Mouse (Mus musculus): ENCODE data around the gene Vwc2.

The Vwc2 gene

DNA sequence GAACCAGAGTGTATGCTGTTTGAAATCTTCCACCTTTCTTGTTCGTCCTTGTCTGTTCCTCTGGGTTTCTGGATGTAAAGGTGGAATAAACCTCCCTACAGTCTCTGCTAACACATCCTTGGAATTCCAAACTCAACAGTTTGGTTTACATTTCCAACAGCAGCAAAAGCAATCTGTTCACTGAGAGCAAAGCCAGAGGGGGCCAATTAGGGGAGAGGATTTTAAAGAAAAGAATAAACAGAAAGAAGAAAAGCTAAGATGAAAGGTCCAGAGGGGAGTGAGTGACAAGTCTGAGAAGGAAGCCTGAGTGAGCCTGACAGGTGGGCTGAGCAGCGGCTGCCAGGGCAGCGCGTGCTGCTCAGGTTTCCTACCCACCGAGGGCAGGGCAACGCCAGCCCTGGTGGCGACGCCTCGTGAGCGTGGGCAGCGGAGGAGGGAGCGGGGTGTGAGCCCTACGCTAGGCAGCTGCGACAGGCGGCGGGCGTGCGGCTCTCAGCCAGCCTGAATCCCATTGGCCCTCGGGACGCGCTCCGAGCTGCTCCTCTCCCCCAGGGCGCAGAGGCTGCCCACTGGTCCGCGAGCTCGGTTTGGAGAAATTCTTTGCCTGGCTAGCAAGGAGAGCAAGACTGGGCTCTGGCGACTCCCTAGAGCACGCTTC lies at the start of gene Vwc2:
Gene Vwc2 (plus strand): TSS at position 648 of the 658 bp plus-strand sequence.
- DNase-seq (ENCODE audit: low read depth, low spot score), result no peak

DNA sequence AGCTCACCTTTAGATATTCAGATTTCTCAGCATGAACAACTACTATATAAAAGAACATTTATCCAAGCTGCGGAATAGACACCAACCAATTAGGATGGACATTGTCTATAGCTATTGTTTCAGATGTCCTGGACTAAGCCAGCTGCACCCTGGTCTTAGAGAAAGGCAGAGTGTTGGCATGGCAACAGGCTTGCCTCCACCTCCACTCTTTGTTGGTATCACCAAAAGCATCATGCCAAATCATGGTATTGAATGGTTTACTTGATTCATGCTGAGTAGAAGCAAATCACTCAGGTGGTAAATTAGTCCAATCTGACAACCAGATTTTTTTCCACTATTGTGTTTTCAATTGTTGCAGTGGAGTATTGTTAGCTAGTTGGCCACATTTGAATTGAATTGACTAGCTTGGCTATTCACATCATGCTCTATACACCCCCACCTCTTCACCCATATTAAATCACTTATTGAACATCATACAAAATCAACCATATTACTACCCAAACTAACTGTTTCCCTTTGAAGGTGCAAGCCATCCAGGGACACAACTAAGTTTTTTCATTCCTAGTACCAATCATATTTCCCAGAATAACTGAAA lies 25.8 kb upstream of the Vwc2 start:
- no peak for DNase-seq (ENCODE audit: low read depth, low spot score)

DNA sequence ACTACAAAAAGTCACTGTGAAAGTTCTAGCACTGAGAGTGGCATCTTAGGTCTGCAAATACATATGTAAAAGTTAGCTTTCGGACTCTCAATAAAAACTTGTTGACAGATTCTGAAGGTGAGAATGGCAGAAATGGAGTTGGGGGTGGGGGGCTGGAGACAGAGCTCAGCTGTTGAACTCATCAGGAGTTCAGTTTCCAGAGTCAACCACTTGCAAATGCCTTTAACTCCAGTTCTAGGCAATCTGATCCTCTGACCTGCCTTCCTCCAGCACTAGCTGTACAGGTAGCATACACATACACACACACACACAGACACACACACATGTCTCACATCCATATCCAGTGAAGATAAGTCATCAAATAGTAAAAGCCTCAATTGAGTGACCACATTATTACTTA lies 16.4 kb upstream of the Vwc2 start:
- DNase-seq (ENCODE audit: low read depth, low spot score), result no peak

DNA sequence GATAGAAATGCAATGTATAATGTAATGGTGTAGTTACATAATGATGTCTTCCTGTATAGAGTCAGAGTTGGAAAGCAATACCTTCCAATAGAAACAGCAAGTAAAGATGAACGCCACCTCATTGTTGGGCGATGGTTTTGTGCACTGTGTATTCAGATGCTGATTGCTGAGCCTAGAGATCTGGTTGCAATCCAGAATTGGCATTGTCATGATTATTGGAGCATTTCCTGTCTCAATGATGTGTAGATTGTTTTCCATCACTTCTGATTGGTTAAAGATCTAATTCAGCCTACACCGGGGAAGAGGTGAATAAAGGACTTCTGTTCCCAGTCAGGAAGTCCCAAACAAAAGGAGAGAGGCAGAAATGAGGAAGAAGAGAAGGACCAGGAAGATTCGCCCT lies 15.7 kb upstream of the Vwc2 start:
- DNase-seq (ENCODE audit: low read depth, low spot score), result no peak

DNA sequence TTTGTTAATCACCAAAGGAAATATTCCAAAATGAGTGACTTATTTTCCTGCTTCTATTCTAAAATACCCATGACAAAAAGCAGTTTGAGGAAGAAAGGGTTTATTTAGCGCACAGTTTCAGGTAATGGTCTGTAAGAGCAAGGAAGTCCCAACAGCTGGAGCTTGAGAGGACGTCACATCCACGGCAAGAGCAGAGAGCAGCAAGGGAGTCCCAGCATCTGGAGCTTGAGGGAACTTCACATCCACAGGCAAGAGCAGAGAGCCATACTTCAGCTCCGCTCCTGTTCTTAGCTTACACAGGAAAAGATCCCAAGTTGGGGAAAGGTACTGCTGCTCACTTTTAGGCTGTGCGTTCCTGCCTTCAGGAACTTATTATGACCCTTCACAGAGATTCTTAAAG lies 15.0 kb upstream of the Vwc2 start:
- no peak for DNase-seq (ENCODE audit: low read depth, low spot score)

DNA sequence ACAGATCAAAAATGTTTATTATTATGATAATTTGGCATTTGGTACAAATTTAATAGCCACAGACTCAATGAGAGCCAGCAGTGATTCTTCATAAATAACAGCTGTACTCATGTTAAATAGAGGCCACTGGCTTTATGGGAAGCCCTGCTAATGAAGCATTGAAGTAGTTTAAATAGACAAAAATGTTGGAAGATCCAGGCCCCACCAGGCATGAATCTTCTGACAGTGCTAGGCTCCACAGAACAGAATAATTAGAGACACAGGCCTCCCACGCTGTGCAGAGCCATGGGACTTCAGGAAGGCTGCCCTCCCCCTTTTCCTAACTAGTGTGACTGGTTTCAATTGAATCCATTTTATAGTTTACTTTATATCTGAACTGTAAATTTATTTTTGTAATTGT lies 11.8 kb upstream of the Vwc2 start:
- DNase-seq (ENCODE audit: low read depth, low spot score), result no peak

DNA sequence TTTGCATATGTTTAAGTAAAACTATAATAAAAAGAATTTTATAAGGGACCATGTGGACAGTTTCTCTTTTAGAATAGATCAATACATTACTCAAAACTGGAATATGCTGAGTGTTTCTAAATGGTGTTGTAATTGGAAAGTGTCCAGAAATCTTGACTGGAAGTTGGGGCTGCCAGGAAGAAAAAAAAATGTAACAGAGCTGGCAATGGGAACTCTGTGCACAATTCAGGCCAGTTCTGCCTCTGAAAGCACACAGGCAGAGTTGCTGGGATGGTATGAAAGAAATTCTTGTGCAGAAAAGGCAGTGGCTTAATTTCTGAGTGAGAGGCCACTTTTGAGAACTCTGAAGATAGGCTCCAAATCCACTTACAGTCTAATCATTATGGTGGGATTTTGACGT lies 11.4 kb upstream of the Vwc2 start:
- no peak for DNase-seq (ENCODE audit: low read depth, low spot score)

DNA sequence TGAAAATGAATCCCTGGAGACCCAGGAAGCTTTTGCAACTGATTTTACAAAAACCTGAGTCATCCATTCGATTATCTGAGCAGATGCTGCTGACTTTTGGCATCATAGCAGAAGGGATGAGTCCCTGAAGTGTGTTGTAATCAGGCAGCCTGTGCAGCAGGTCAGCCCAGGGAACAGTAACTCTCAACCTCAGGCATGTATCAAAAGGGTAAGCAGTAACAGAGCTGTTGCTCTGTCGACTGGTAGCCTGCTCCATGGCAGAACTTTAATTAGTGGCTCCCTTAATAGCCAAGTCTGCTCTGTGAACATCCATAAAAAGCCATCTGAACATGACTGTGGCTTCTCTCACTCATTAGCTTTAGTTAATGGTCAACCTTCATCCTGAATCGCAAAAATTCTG lies 5.1 kb upstream of the Vwc2 start:
- no peak for DNase-seq (ENCODE audit: low read depth, low spot score)

DNA sequence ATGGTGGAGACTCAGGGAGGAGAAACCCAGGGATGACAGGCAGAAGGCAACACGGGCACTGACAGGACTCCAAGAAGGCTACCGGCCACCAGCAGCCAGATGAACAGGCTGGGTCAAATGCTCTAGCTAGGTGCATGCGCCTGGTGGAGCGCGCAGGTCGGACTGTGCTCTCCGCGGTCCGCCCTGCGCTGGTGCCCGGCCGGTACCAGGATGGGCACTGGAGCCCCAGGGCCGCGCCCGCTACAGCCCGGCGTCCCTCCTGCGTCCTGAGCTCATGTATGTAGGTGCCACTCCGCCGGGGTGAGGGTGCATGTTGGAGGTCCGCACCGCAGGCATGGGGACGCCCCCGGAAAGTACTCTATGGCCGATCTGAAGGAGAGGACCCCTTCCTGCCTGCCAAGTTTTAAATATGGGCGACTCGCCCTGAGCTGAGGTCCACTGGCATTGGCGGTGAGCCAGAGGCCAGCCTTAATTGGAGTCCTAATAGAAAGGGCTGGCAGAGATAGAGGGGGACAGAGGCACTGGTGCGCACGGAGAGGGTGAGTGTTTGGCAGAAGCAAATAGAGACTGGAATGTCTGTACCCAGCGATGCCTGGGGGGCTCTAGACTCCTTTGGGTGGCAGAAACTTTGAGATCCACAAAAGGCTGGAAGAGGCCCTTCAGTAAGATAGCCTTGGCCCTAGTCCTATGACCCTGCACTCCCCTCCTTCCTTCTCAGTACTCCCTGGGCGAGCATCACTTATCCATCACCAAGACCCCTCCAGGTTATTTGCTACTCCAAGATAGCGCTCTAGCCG lies 409 bp downstream of the Vwc2 start:
- no peak for DNase-seq (ENCODE audit: low read depth, low spot score)

DNA sequence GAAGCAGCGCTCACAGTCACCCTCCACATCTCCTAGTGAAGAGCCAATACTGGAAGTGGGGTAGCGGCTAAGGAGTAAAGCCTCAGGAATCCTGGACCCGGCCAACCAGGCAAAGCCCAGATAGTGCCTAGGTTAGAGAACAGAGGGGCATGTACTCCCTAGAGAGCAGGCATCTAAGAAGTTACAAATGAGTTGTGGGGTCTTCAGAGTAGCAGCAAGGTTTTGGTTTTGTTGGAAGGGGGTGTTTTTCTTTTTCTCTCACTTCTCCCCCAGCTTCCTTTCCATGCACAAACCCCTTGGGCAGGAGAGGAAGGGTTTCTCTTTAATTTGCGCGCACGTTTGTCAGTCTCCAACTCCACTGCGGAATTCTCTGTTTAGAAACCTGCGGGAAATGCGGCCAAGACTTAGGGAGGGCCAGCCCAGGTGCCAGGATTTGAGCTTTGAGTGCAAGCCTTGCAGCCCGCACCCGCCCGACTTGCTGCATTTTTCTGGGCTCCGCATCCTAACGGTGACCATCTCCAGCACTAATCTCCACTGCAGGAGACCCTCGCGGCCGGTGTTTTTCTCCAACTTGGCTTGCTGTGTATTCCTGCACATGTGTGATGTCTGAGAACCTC lies 1.1 kb downstream of the Vwc2 start:
- DNase-seq (ENCODE audit: low read depth, low spot score), result no peak

DNA sequence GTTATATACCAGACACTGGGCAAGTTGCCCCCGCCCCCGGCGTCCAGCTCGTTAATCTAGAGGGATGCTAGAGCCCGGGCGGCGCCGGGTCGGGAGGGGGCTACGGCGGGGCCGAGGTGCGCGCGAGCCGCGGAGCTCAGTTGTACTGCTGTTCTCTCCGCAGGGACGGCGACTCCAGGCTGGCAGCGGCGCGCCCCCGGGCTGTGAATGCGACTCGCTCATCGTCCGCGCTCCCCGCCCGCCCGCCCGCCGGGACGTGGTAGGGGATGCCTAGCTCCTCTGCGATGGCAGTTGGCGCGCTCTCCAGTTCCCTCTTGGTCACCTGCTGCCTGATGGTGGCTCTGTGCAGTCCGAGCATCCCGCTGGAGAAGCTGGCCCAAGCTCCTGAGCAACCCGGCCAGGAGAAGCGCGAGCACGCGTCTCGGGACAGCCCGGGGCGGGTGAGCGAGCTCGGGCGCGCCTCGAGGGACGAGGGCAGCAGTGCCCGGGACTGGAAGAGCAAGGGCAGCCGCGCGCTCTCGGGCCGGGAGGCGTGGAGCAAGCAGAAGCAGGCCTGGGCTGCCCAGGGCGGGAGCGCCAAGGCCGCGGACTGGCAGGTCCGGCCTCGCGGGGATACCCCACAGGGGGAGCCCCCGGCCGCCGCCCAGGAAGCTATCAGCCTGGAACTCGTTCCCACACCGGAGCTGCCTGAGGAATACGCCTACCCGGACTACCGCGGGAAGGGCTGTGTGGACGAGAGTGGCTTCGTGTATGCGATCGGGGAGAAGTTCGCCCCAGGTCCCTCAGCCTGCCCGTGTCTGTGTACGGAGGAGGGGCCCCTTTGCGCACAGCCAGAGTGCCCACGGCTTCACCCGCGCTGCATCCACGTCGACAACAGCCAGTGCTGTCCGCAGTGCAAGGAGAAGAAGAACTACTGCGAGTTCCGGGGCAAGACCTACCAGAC lies 1.9 kb downstream of the Vwc2 start:
- DNase-seq (ENCODE audit: low read depth, low spot score), result no peak

DNA sequence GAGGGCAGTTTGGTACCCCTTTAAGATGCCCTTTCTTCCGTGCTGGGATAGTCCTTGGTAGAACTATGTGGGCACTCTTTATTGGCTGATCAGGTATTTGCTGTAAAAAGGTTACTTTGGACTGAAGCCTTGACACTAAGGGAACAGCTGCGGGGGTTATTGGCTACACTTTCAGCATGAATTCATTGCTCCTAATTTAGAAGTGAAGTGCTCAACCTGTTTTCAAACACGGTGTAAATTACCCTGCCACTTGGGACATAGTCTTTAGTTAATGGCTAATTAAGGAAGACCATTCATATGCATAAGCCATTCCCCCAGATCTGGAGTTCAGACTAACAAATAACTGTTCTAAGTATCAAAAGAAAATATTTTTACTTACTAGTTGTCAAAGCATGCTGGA lies 2.7 kb downstream of the Vwc2 start:
- no peak for DNase-seq (ENCODE audit: low read depth, low spot score)

DNA sequence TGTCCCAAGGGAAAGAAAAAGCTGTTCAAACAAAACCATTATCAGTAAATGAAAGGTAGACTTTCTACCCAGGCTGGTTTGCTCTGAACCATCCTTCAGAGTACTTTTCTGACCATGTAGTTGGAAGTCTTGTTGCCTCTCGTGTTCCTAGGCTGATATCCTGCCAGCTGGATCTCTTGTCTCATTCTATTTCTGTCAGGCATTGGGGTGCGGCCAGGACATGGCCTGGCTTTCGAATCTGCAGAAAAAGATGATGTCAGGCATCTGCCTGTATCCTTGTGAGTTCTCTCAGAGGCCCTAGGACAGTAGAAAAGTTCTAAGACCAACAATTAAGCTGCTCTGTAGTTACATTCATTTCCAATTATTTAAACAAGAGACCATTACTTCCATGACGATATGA lies 8.8 kb downstream of the Vwc2 start:
- no peak for DNase-seq (ENCODE audit: low read depth, low spot score)

DNA sequence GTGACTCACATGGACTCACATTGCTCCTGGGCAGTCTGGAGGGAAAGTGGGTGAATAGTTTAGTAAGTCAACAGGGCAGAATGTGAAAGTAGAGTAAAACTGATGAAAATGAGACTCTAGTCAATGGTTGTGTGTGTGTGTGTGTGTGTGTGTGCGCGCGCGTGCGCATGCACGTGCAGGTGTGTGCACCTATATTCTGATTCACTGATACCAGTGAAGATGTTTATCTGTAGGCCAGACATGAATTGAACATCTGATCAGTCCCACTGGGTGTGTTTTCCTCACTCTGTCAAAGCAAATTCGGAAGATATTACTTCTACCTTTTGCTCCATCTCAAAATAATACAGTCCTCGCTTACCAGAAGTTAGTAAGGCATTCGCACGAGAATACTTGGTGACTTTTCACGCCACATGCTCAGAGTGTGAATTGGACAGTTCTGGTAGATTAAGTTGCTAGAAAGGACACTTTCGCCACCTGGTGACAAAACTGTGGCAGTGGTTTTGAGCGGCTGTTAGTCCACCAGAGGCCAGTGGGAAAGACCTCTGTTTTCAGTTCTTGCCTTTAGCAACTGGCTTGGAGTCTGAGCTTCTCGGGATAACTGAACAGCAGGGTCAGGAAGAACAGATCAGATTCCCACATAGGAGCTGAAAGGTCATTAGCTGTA lies 17.5 kb downstream of the Vwc2 start:
- no peak for DNase-seq (ENCODE audit: low read depth, low spot score)

DNA sequence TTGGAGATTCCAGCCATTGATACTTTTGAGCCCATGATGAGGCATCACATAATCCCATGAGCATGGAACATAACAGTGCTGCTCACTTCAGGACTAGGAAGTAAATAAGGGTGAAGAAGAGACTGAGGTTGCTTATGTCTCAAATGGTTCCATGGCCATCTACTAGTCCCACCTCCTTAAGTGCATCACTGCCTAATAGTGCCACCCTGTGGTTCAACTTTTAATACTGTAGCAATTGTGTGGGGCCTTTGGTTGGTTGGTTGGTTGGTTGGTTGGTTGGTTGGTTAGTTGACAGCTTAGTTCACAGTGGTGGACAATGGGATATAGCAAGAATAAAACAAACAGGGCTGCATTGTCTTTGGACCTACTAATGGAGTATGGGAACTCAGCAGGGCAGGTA lies 26.6 kb downstream of the Vwc2 start:
- no peak for DNase-seq (ENCODE audit: low read depth, low spot score)

DNA sequence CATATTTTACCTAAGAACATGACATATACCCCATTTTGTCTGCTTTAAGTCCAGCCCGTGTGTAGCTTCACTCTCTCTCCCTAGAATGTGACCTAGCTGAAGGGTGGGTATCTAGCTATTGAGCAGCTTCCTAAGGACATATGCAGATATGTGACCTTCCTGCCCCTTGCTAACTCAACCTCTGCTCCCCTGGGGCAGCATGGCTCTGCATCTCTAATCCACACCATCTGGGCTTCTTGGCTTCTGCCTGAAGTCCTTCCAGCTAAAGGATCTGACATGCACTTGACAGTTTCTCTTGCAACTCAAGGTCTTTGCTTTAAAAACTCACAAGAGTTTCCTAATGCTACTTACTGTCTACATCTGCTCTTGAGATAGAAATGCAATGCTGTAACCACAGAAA lies 38.7 kb downstream of the Vwc2 start:
- no peak for DNase-seq (ENCODE audit: low read depth, low spot score)

DNA sequence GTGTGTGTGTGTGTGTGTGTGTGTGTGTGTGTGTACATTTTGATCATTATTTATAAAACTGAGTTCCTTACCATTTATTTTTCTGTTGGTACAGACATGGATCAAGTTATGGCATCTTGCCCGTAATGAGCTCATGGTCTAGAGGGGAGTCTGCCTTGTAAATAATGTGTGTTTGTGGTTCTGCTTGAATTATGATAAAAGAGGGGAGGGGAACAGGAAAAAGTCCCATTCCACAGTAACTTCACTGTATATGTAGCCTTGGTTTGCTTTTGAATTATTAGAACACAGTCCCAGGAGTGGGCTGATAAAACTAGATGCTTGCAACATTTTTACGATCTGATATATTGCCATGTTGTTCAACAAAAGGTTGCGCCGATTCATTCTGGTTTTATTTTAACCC lies 57.4 kb downstream of the Vwc2 start:
- no peak for DNase-seq (ENCODE audit: low read depth, low spot score)

DNA sequence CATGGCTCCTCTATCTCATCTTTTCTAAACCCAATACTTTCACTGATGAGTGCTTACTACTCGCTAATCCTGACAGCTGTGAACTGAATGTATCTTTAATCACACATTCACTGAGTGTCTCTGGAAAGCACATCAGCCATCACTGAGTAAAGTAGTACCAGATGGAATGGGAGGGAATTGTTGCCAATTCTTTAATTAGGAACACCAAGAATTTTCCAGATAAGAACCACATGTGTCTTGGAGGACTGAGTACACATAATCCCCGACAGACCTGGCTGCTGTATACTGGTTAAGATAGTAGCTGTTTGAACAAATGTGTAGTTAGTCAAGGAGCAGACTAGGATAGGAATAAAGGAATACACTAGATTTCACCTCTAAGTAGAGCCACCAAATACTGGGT lies 61.2 kb downstream of the Vwc2 start:
- peak; percentile 29 for DNase-seq (ENCODE audit: low read depth, low spot score)

DNA sequence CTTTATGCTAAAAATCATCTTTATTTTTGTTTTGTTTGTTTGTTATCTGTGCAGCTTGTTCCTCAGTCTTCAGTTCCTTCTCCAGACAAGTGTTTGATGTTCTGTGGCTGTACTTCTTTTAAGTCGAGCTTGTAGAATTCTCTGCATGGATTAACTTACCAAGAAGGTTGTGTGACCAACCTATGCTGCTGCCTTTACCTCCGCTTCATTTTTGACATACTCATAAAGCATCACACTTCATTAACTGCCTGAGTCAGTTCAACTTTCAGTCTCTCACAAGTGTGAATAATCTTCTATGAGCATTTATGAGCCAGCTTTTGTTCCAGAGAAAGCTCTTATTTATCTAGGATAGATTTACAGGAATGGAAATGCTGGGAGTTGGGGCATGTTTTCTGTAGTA lies 68.7 kb downstream of the Vwc2 start:
- no peak for DNase-seq (ENCODE audit: low read depth, low spot score)

DNA sequence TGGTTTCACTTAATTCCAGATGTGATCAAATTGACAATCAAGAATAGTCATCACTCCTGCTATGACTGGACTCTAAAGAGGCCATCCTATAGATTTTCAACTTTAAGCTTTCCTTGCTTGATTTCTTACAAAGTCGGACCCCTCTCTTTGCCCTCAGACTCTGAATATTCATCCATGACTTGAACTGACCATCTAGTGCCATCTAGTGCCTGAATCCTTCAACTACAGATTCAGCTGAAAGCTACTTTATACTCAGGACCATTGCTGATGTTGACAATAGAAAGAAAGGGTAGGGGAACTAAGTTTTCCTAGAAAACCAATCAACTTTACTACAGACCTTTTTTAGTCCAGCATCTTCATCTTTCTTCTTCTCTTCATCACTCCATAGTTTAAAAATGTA lies 109.1 kb downstream of the Vwc2 start:
- no peak for DNase-seq (ENCODE audit: low read depth, low spot score)

DNA sequence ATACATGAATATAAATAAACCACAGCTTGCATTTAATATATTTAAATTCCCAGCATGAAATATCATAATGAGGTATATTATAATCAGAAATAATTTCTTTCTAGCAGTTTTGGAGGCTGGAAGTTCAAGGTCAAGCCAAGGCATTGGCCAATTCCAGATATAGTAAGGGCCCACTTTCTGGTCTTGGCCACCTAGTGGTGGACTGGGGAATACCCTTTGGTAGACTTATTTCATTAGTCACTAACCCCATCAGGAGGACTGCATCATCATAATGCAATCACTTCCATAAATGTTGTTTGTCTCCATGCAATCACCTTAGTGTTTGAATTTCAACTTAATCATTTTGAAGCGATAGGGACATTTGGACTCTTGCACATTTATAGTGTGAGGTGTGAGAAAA lies 125.3 kb downstream of the Vwc2 start:
- DNase-seq (ENCODE audit: low read depth, low spot score), result no peak
